In genomic region chr15:10540271-10541088, GRCm38 (mm10) we compare ENCODE assay signal across 25 mouse cellular contexts. TPM values are rescaled to one million over a fixed set of nuclear protein-coding genes. Genes with fewer than 3 reads are reported as not detected.
A peak's percentile ranks its signal among the peaks of the same experiment; 100 is the strongest.
DNase-seq lines count a peak whose midpoint lies in the region; ATAC-seq lines count a peak whose summit lies in the region.
"Had no signal": no experiment of that assay in that cellular context is flagged by ENCODE, and none has a peak within 500 bp of the region (broad histone marks: within the 10 kb centered on the region; RNA-seq: fewer than 3 reads in every experiment).

No protein-coding gene starts in this region.

- H3K36me3 ChIP-seq in liver, embryonic 12.5 days, result no peaks in the 10 kb centered on the region
- H3K36me3 ChIP-seq: hindbrain, embryonic 12.5 days; neural tube, embryonic 15.5 days had no signal

- H3K27me3 ChIP-seq in liver, embryonic 12.5 days (replicated peaks), result no peaks in the 10 kb centered on the region
- H3K27me3 ChIP-seq: CH12.LX; hindbrain, embryonic 12.5 days; neural tube, embryonic 15.5 days had no signal

- no peaks in the 10 kb centered on the region for H3K4me1 ChIP-seq in liver, embryonic 12.5 days
- H3K4me1 ChIP-seq: hindbrain, embryonic 12.5 days; neural tube, embryonic 15.5 days had no signal

- no peak for ATAC-seq in frontal cortex, adult (ENCODE audit: low TSS enrichment)
- no peak for ATAC-seq in liver, embryonic 12.5 days
- ATAC-seq: activated CD4-positive, CD25-positive, alpha-beta regulatory T cell, adult 4 months; intestine, embryonic 16.5 days; liver, postnatal 0 days had no signal

- H3K4me3 ChIP-seq in liver, embryonic 12.5 days, result no peak overlapping the region
- H3K4me3 ChIP-seq: hindbrain, embryonic 12.5 days; neural tube, embryonic 15.5 days had no signal

- H3K4me2 ChIP-seq in liver, embryonic 12.5 days, result no peak overlapping the region
- H3K4me2 ChIP-seq: hindbrain, embryonic 12.5 days; midbrain, embryonic 11.5 days; neural tube, embryonic 15.5 days had no signal

- WGBS in liver, embryonic 12.5 days (ENCODE audit: insufficient replicate concordance), result 69% methylated on average over 16 of the region's 16 CpGs

- H3K9ac ChIP-seq in liver, embryonic 12.5 days, result no peak overlapping the region
- H3K9ac ChIP-seq: hindbrain, embryonic 12.5 days; liver, postnatal 0 days; neural tube, embryonic 15.5 days had no signal

- peak; percentile 34 for DNase-seq in embryo, embryonic 11 days
- no peak for DNase-seq in embryo, embryonic 9.5 days (ENCODE audit: extremely low spot score)
- peak; percentile 7 for DNase-seq in retina, embryonic 14.5 days (ENCODE audit: low spot score)
- no peak for DNase-seq in retina, postnatal 1 day
- peak; percentile 10 to 34 for DNase-seq in kidney, postnatal 36 days
- DNase-seq in layer of hippocampus, adult 18-20 months (ENCODE audit: low spot score in 2 of 2), result no peak
- DNase-seq: cerebellum, postnatal 25 days; heart, adult 18-20 months; liver, postnatal 0 days; lung, postnatal 4 days; right cerebral cortex, adult 18-20 months; thymus, postnatal 14 days had no signal

- no peaks in the 10 kb centered on the region for H3K9me3 ChIP-seq in liver, embryonic 12.5 days (replicated peaks)
- H3K9me3 ChIP-seq: hindbrain, embryonic 12.5 days; neural tube, embryonic 15.5 days had no signal

- no peak overlapping the region for H3K27ac ChIP-seq in liver, embryonic 12.5 days
- H3K27ac ChIP-seq: hindbrain, embryonic 12.5 days; neural tube, embryonic 15.5 days had no signal

RNA-seq across cellular contexts. Expression of gene Ttc23l, which starts 18.0 kb away (rescaled TPM):
- not detected in 2 replicates for polyA plus RNA-seq in liver, embryonic 12.5 days (2016; fragmentation: Nextera tagmentation; extraction: Ambion mirVana)
- total RNA-seq in layer of hippocampus, adult 18-20 months (2021), result not detected
- total RNA-seq: gastrocnemius, adult 18-20 months; heart, adult 18-20 months; layer of hippocampus, postnatal 14 days; left cerebral cortex, postnatal 36 days had no signal
- polyA plus RNA-seq: activated CD4-positive, CD25-positive, alpha-beta regulatory T cell, adult 4 months; heart, embryonic 16.5 days; hindbrain, embryonic 12.5 days; intestine, embryonic 16.5 days; liver, postnatal 0 days; midbrain, embryonic 11.5 days; neural tube, embryonic 15.5 days; stomach, embryonic 16.5 days had no signal

RNA-seq across cellular contexts. Expression of gene Rad1, which starts 54.7 kb away (rescaled TPM):
- polyA plus RNA-seq in liver, embryonic 12.5 days (2016; fragmentation: Nextera tagmentation; extraction: Ambion mirVana), result 31.2 and 34.3 TPM in 2 replicates
- 10 to 100 TPM; 12.5 to 14.5 TPM for total RNA-seq in layer of hippocampus, adult 18-20 months (2021)

RNA-seq across cellular contexts. Expression of gene Brix1, which starts 54.7 kb away (rescaled TPM):
- polyA plus RNA-seq in liver, embryonic 12.5 days (2016; fragmentation: Nextera tagmentation; extraction: Ambion mirVana), result 111 and 112 TPM in 2 replicates
- 10 to 100 TPM; 18.1 to 26.6 TPM for total RNA-seq in layer of hippocampus, adult 18-20 months (2021)

Comparison
In these comparisons a context has a peak if more than half of its experiments do, and no peak if none do; other contexts are left out.
1. DNase-seq: peak in embryo, embryonic 11 days (single experiment), retina, embryonic 14.5 days (single experiment) and kidney, postnatal 36 days (2 of 2); none in embryo, embryonic 9.5 days (single experiment), retina, postnatal 1 day (single experiment) and layer of hippocampus, adult 18-20 months (0 of 2).